Mouse (Mus musculus) olfactory bulb, adult 2 months (tissue): ENCODE data around the gene Unk. TPM values are rescaled to one million over a fixed set of nuclear protein-coding genes. Genes with fewer than 3 reads are reported as not detected.

ENCODE experiments used
- H3K27ac ChIP-seq: fragments of 200-500 bp; 2 replicates; pipeline ENCODE4 v1.5.1; 2012; ENCODE audit warnings: low read depth, low read length; ENCODE audit not compliant: insufficient read depth
- H3K4me1 ChIP-seq: fragments of 200-500 bp; 2 replicates; pipeline ENCODE4 v1.6.1; 2012; ENCODE audit warnings: low read length; ENCODE audit not compliant: control insufficient read depth, insufficient read depth
- H3K4me3 ChIP-seq: fragments of 200-500 bp; 2 replicates; pipeline ENCODE4 v1.5.1; 2012; ENCODE audit warnings: mild to moderate bottlenecking, low read depth, low read length, moderate library complexity; ENCODE audit not compliant: insufficient read depth
- CTCF ChIP-seq: fragments of 200-500 bp; IDR thresholded peaks from 2 replicates; pipeline ENCODE4 v1.5.1; 2012; ENCODE audit warnings: low read depth, mild to moderate bottlenecking, low read length, moderate library complexity; ENCODE audit not compliant: insufficient read depth
- POLR2A ChIP-seq: fragments of 200-500 bp; IDR thresholded peaks from 2 replicates; pipeline ENCODE4 v1.6.1; 2012; ENCODE audit warnings: mild to moderate bottlenecking, low read depth, low read length, moderate library complexity; ENCODE audit not compliant: insufficient read depth
- WGBS: fragments of 180-500 bp; shearing (Covaris S2); methylation state at CpG from one replicate; pipeline ENCODE4 v1.1.7; 2018; 5-methylcytosine and 5-hydroxymethylcytosine counted together
- polyA plus RNA-seq: library from polyadenylated mRNA; stranded (reverse); fragments of >200 nt; gene quantifications from 2 replicates; pipeline ENCODE4 v1.2.4, GENCODE M21; 2012; ENCODE audit warnings: low replicate concordance; ENCODE audit not compliant: missing spikeins, insufficient read depth, insufficient read length

Gene Unk
- polyA plus RNA-seq, 1 experiment: not detected

GRCm38 (mm10) chr11:116057237-116057881, 27.2 kb downstream of the Unk start:
- TF ChIP-seq CTCF (no peak), POLR2A (no peak)
- H3K4me1 ChIP-seq: 0 out of 2 replicates have a peak, but pooled peaks cover 4% of the 10 kb centered on the region
- WGBS: 83% methylated on average over 4 of the region's 4 CpGs
- no peak overlapping the region for H3K4me3 ChIP-seq
- no peak overlapping the region for H3K27ac ChIP-seq

GRCm38 (mm10) chr11:116058022-116058614, 28.0 kb downstream of the Unk start:
- TF ChIP-seq CTCF: no peak
- no peak for TF ChIP-seq POLR2A
- H3K4me1 ChIP-seq: 0 out of 2 replicates have a peak, but pooled peaks cover 4% of the 10 kb centered on the region
- H3K4me3 ChIP-seq: no peak overlapping the region
- 60% methylated on average over 12 of the region's 12 CpGs for WGBS
- no peak overlapping the region for H3K27ac ChIP-seq

- TF ChIP-seq POLR2A: no peak
- 0 out of 2 replicates have a peak, but pooled peaks cover 4% of the 10 kb centered on the region for H3K4me1 ChIP-seq
- no peak overlapping the region for H3K27ac ChIP-seq
- WGBS: 86% methylated on average over 17 of the region's 17 CpGs
- no peak overlapping the region for H3K4me3 ChIP-seq
Observed at GRCm38 (mm10) chr11:116058868-116059690, 29.0 kb downstream of the Unk start.

GRCm38 (mm10) chr11:116059691-116060025, 29.5 kb downstream of the Unk start:
- 91% methylated on average over 11 of the region's 11 CpGs for WGBS
- no peak overlapping the region for H3K4me3 ChIP-seq
- 0 out of 2 replicates have a peak, but pooled peaks cover 4% of the 10 kb centered on the region for H3K4me1 ChIP-seq
- TF ChIP-seq CTCF (no peak), POLR2A (no peak)
- no peak overlapping the region for H3K27ac ChIP-seq

- Histone ChIP-seq H3K4me1 (0 out of 2 replicates have a peak, but pooled peaks cover 4% of the 10 kb centered on the region), H3K4me3 (no peak overlapping the region), H3K27ac (no peak overlapping the region)
- 91% methylated on average over 9 of the region's 9 CpGs for WGBS
- TF ChIP-seq POLR2A: no peak
- TF ChIP-seq CTCF: no peak
Observed at GRCm38 (mm10) chr11:116060596-116060995, 30.5 kb downstream of the Unk start.

GRCm38 (mm10) chr11:116061641-116062415, 31.7 kb downstream of the Unk start:
- H3K27ac ChIP-seq: no peak overlapping the region

GRCm38 (mm10) chr11:116062521-116062920, 32.4 kb downstream of the Unk start:
- no peak overlapping the region for H3K4me3 ChIP-seq
- H3K27ac ChIP-seq: no peak overlapping the region
- 0 out of 2 replicates have a peak, but pooled peaks cover 4% of the 10 kb centered on the region for H3K4me1 ChIP-seq
- TF ChIP-seq CTCF: no peak
- no peak for TF ChIP-seq POLR2A
- WGBS: 55% methylated on average over 8 of the region's 8 CpGs

More at GRCm38 (mm10) chr11:116061641-116062415, 31.7 kb downstream of the Unk start:
- WGBS: 90% methylated on average over 13 of the region's 13 CpGs
- TF ChIP-seq CTCF: no peak
- TF ChIP-seq POLR2A: no peak
- H3K4me3 ChIP-seq: no peak overlapping the region
- 0 out of 2 replicates have a peak, but pooled peaks cover 4% of the 10 kb centered on the region for H3K4me1 ChIP-seq

- Histone ChIP-seq H3K27ac (no peak overlapping the region), H3K4me1 (peaks cover 9% of the 10 kb centered on the region), H3K4me3 (no peak overlapping the region)
- 42% methylated on average over 13 of the region's 13 CpGs for WGBS
- no peak for TF ChIP-seq CTCF
- TF ChIP-seq POLR2A: no peak
Observed at GRCm38 (mm10) chr11:116063562-116063961, 33.4 kb downstream of the Unk start.
